Mouse (Mus musculus) heart, embryonic 13.5 days (tissue): ENCODE data around the gene Rpl32. TPM values are rescaled to one million over a fixed set of nuclear protein-coding genes. Genes with fewer than 3 reads are reported as not detected.

Experiments
- ATAC-seq: fragments of 200-750 bp; cut with Nextera tagmentation; 2 replicates; pipeline ENCODE4 v1.8.0; 2017; ENCODE audit warnings: moderate TSS enrichment; ENCODE audit not compliant: insufficient number of reproducible peaks, low FRiP score, low TSS enrichment; ENCODE audit errors: extremely low read depth
- H3K27ac ChIP-seq: fragments of 300-500 bp; sonication (generic); replicated peaks from 2 replicates; pipeline ENCODE4 v1.5.1; 2015; ENCODE audit warnings: moderate library complexity, mild to moderate bottlenecking, inconsistent platforms
- H3K27me3 ChIP-seq: fragments of 300-500 bp; sonication (generic); replicated peaks from 2 replicates; pipeline ENCODE4 v1.6.1; 2015; ENCODE audit warnings: mild to moderate bottlenecking, inconsistent platforms
- H3K36me3 ChIP-seq: fragments of 300-500 bp; sonication (generic); 2 replicates; pipeline ENCODE4 v1.6.1; 2015; ENCODE audit warnings: mild to moderate bottlenecking, inconsistent platforms
- H3K4me1 ChIP-seq: fragments of 300-500 bp; sonication (generic); 2 replicates; pipeline ENCODE4 v1.6.1; 2015; ENCODE audit warnings: inconsistent platforms
- H3K4me2 ChIP-seq: fragments of 300-500 bp; sonication (generic); 2 replicates; pipeline ENCODE4 v1.6.1; 2015; ENCODE audit warnings: inconsistent platforms, mild to moderate bottlenecking, moderate library complexity
- H3K4me3 ChIP-seq: fragments of 300-500 bp; sonication (generic); 2 replicates; pipeline ENCODE4 v1.5.1; 2015; ENCODE audit warnings: moderate library complexity, mild to moderate bottlenecking, inconsistent platforms
- H3K9ac ChIP-seq: fragments of 300-500 bp; sonication (generic); 2 replicates; pipeline ENCODE4 v1.6.1; 2015; ENCODE audit warnings: inconsistent platforms, mild to moderate bottlenecking, moderate library complexity
- H3K9me3 ChIP-seq: fragments of 300-500 bp; sonication (generic); 2 replicates; pipeline ENCODE4 v1.6.1; 2016; ENCODE audit warnings: inconsistent platforms
- WGBS: fragments of 180-500 bp; shearing (Covaris S2); methylation state at CpG from one replicate; pipeline ENCODE4 v1.1.7; 2015; ENCODE audit warnings: mixed read lengths; 5-methylcytosine and 5-hydroxymethylcytosine counted together
- polyA plus RNA-seq: library from polyadenylated mRNA; unstranded; fragments of >200 nt; fragmentation: Nextera tagmentation; extraction: Ambion mirVana; gene quantifications from 2 replicates; pipeline ENCODE4 v1.2.1, GENCODE M21; 2015

Rpl32 gene
- polyA plus RNA-seq, 1 experiment from 2014 or later = 1,371 TPM

- peak overlapping the region; percentile 98 for H3K27ac ChIP-seq
- H3K36me3 ChIP-seq = peaks cover 40% of the 10 kb centered on the region
- H3K4me2 ChIP-seq = peak overlapping the region; percentile 93
- H3K27me3 ChIP-seq = no peaks in the 10 kb centered on the region
- peaks cover 46% of the 10 kb centered on the region for H3K4me1 ChIP-seq
- no peak for ATAC-seq
- H3K9ac ChIP-seq = peak overlapping the region; percentile 94
- H3K9me3 ChIP-seq = peaks cover 3% of the 10 kb centered on the region; the same call in 1 of the 2 replicates
- H3K4me3 ChIP-seq = peak overlapping the region; percentile 77
- 14% methylated on average over 9 of the region's 9 CpGs for WGBS
These were observed 32.2 kb downstream of the Rpl32 start for GRCm38 (mm10) chr6:115776363-115776762.

DNA sequence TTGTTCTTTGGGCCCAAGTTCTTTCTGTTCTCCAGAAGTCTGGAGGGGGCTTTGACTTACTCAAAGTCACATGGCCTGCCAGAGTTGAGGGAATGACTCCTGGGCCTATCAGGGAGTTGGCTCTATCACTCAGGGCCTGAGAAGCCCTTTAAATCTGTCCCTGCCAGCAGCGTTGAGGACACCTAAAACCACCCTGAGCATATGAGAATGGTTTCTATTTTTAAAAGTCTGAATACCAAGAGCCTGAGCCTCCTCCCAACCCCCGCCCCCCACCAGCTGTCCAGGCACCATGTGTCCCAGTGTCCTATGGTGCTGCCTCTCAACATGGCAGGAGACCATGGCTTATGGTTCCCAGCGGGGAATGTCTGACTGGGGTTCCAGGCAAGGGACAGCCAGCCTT lies 32.7 kb downstream of the Rpl32 start:
- WGBS = 13% methylated on average over 3 of the region's 3 CpGs
- peak; percentile 38; the same call in 1 of the 2 replicates for ATAC-seq

GRCm38 (mm10) chr6:115774501-115774921 lies 34.0 kb downstream of the Rpl32 start, which contains the start of gene Cand2:
TSS of gene Cand2 (plus strand) at chr6:115774538.
- Histone ChIP-seq H3K9ac (peak within 1 kb of the TSS; percentile 94), H3K27ac (peak within 1 kb of the TSS; percentile 98), H3K4me3 (peak within 1 kb of the TSS; percentile 77), H3K4me1 (peaks cover 50% of the 10 kb centered on the region), H3K36me3 (peaks cover 21% of the 10 kb centered on the region), H3K4me2 (peak within 1 kb of the TSS; percentile 93), H3K27me3 (no peaks in the 10 kb centered on the region), H3K9me3 (peaks cover 3% of the 10 kb centered on the region; the same call in 1 of the 2 replicates)
- peak; percentile 57 for ATAC-seq
- WGBS = under 1% methylated on average over 28 of the region's 28 CpGs

More for the DNA sequence above, 32.7 kb downstream of the Rpl32 start:
- Histone ChIP-seq H3K4me3 (peak overlapping the region; percentile 77), H3K27me3 (no peaks in the 10 kb centered on the region), H3K27ac (peak overlapping the region; percentile 98), H3K4me2 (peak overlapping the region; percentile 93), H3K36me3 (peaks cover 35% of the 10 kb centered on the region), H3K9ac (peak overlapping the region; percentile 94), H3K4me1 (peaks cover 49% of the 10 kb centered on the region), H3K9me3 (peaks cover 3% of the 10 kb centered on the region; the same call in 1 of the 2 replicates)

- peaks cover 49% of the 10 kb centered on the region for H3K4me1 ChIP-seq
- no peaks in the 10 kb centered on the region for H3K27me3 ChIP-seq
- peak; percentile 77 for ATAC-seq
- peaks cover 17% of the 10 kb centered on the region for H3K36me3 ChIP-seq
- peak overlapping the region; percentile 77 for H3K9ac ChIP-seq
- peak overlapping the region; percentile 98 for H3K27ac ChIP-seq
- peak overlapping the region; percentile 93 for H3K4me2 ChIP-seq
- whole genome bisulfite sequencing = 2% methylated on average over 14 of the region's 14 CpGs
- peaks cover 3% of the 10 kb centered on the region; the same call in 1 of the 2 replicates for H3K9me3 ChIP-seq
- peak overlapping the region; percentile 77 for H3K4me3 ChIP-seq
These were observed 34.6 kb downstream of the Rpl32 start for GRCm38 (mm10) chr6:115773966-115774413.

GRCm38 (mm10) chr6:115772604-115773003 lies 35.9 kb downstream of the Rpl32 start:
- Histone ChIP-seq H3K4me2 (no peak overlapping the region), H3K4me3 (no peak overlapping the region), H3K27ac (no peak overlapping the region), H3K9me3 (peaks cover 3% of the 10 kb centered on the region; the same call in 1 of the 2 replicates), H3K27me3 (no peaks in the 10 kb centered on the region), H3K36me3 (peaks cover 6% of the 10 kb centered on the region), H3K4me1 (peaks cover 40% of the 10 kb centered on the region), H3K9ac (no peak overlapping the region)
- no peak for ATAC-seq
- no CpG with 5 or more reads among the region's 1 CpGs for WGBS

DNA sequence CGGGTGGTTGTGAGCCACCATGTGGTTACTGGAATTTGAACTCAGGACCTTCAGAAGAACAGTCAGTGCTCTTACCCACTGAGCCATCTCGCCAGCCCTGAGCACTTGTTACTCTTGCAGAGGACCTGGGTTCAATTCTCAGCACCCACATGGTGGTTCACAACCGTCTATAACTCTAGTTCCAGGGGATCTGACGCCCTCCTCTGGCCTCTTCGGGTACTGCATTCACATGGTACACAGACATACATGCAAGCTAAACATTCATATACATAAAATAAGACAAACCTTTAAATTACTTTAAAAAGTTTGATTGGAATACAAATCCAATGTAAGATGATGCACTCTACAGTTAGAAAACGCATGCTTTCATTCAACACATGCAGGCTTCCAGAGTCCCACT lies 36.3 kb downstream of the Rpl32 start:
- H3K9me3 ChIP-seq = peaks cover 3% of the 10 kb centered on the region; the same call in 1 of the 2 replicates
- H3K36me3 ChIP-seq = peaks cover 3% of the 10 kb centered on the region; the same call in 1 of the 2 replicates
- ATAC-seq = no peak
- WGBS = 66% methylated on average over 6 of the region's 6 CpGs
- H3K9ac ChIP-seq = no peak overlapping the region
- no peaks in the 10 kb centered on the region for H3K27me3 ChIP-seq
- H3K4me2 ChIP-seq = no peak overlapping the region
- no peak overlapping the region for H3K4me3 ChIP-seq
- H3K4me1 ChIP-seq = peaks cover 41% of the 10 kb centered on the region
- H3K27ac ChIP-seq = no peak overlapping the region

GRCm38 (mm10) chr6:115770852-115771251 lies 37.7 kb downstream of the Rpl32 start:
- Histone ChIP-seq H3K27me3 (no peaks in the 10 kb centered on the region), H3K36me3 (no peaks in the 10 kb centered on the region), H3K9me3 (peaks cover 3% of the 10 kb centered on the region; the same call in 1 of the 2 replicates), H3K27ac (0 out of 2 replicates have a peak overlapping the region, but pooled peaks have one; percentile 7), H3K9ac (no peak overlapping the region), H3K4me1 (peaks cover 29% of the 10 kb centered on the region), H3K4me3 (no peak overlapping the region), H3K4me2 (no peak overlapping the region)
- 63% methylated on average over 4 of the region's 4 CpGs for WGBS
- ATAC-seq = no peak

DNA sequence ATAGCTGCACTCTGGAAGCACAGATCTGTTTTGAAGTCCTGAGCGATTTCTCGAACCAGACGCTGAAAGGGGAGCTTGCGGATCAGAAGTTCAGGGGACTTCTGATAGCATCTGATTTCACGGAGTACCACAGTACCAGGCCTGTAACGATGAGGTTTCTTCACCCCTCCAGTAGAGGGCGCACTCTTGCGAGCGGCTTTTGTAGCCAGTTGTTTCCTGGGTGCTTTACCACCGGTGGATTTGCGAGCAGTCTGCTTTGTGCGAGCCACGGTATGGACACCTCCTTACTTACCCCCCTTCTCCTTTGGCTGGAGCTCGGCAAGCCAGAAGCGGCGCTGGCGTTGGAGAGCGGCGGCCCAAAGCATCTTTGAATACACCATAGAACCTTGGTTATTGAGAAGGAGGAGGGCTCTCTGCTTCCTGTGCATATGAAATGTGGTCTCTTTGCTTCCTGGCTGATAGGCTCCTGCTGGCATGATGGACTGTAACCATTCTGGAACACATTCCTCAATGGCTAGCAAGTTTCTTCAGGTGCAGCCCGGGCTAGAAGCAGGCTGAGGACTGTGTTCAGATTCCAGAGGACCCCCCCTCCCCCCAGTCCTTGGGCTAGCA lies 38.4 kb downstream of the Rpl32 start:
- WGBS = 82% methylated on average over 20 of the region's 20 CpGs
- Histone ChIP-seq H3K4me1 (peaks cover 22% of the 10 kb centered on the region), H3K4me3 (no peak overlapping the region), H3K36me3 (no peaks in the 10 kb centered on the region), H3K27me3 (no peaks in the 10 kb centered on the region), H3K27ac (no peak overlapping the region), H3K4me2 (no peak overlapping the region), H3K9ac (no peak overlapping the region), H3K9me3 (peaks cover 3% of the 10 kb centered on the region; the same call in 1 of the 2 replicates)
- no peak for ATAC-seq

DNA sequence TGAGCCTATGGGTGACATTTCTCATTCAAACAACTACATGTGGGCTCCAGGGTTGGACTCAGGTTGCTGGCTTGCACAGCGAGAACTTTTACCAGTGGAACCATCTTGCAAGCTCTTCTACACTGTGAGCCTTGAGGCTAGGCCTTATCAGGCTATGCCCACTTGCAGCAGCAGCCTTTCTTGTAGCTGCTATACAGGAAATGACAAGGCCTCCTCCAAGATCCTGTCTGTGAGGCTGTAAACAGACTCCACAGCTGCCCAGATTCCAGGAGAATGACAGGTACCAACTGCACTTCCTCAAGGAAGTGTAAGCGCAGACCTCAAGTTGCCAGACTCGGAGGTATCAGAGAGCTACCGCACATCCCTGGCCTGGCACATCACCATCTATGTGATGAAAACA lies 40.3 kb downstream of the Rpl32 start:
- Histone ChIP-seq H3K27ac (peak overlapping the region; percentile 62), H3K4me3 (no peak overlapping the region), H3K4me1 (peaks cover 30% of the 10 kb centered on the region), H3K9me3 (peaks cover 3% of the 10 kb centered on the region; the same call in 1 of the 2 replicates), H3K9ac (no peak overlapping the region), H3K36me3 (no peaks in the 10 kb centered on the region), H3K4me2 (no peak overlapping the region), H3K27me3 (no peaks in the 10 kb centered on the region)
- 42% methylated on average over 4 of the region's 4 CpGs for WGBS
- no peak for ATAC-seq

DNA sequence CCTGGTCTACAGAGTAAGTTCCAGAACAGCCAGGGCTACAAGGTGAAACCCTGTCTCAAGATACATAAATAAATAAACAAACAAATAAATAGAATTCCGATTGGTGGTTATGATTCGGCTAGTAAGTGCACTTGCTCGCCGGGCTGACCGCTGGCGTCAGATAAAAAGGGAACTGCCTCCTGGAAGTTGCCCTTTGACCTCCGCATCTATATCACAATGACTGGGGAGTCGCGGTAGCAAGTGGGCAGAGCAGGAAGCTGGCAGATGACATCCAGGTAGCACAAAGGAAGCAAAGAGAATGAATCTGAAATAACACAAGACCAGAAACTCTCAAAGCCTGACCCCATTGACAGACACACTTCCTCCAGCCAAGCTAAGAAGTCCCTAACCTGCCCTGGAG lies 41.2 kb downstream of the Rpl32 start:
- no peaks in the 10 kb centered on the region for H3K27me3 ChIP-seq
- H3K27ac ChIP-seq = peak overlapping the region; percentile 40; the same call in 1 of the 2 replicates
- no peak overlapping the region for H3K4me3 ChIP-seq
- H3K9ac ChIP-seq = no peak overlapping the region
- no peak overlapping the region for H3K4me2 ChIP-seq
- WGBS = 51% methylated on average over 9 of the region's 9 CpGs
- H3K9me3 ChIP-seq = peaks cover under 1% of the 10 kb centered on the region; the same call in 1 of the 2 replicates
- peaks cover 36% of the 10 kb centered on the region for H3K4me1 ChIP-seq
- no peak for ATAC-seq
- no peaks in the 10 kb centered on the region for H3K36me3 ChIP-seq

DNA sequence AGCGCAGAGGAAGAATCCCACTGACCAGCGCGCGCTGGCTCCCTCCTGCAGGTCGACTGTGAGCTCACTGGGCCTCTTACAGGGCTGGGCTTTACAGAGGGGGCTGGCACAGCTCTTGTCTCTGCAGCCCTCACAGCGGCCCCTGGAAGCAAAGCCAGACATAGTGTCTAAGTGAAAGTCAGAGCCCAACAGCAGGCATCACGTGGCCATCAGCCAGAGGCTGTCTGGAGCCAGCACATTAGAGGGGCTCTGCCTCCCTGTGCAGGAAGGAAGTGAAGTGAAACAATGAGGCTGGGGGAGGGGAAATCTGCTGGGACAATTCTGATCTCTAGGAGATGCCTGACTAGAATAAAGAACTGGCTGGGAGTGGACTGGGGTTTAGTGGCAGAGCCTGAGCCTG lies 44.4 kb downstream of the Rpl32 start:
- WGBS = 12% methylated on average over 7 of the region's 7 CpGs
- Histone ChIP-seq H3K27me3 (no peaks in the 10 kb centered on the region), H3K27ac (peak overlapping the region; percentile 95), H3K4me3 (peak overlapping the region; percentile 25), H3K36me3 (no peaks in the 10 kb centered on the region), H3K9me3 (no peaks in the 10 kb centered on the region), H3K4me2 (peak overlapping the region; percentile 56), H3K9ac (peak overlapping the region; percentile 61), H3K4me1 (peaks cover 53% of the 10 kb centered on the region)
- peak; percentile 77 for ATAC-seq
